10 mouse cellular contexts compared by ENCODE assay signal in genomic region chr1:99772614-99773013, GRCm38 (mm10). TPM values are rescaled to one million over a fixed set of nuclear protein-coding genes. Genes with fewer than 3 reads are reported as not detected.
DNase-seq lines count a peak whose midpoint lies in the region; ATAC-seq and TF ChIP-seq lines count a peak whose summit lies in the region.
"Had no signal": no experiment of that assay in that cellular context is flagged by ENCODE, and none has a peak within 500 bp of the region (broad histone marks: within the 10 kb centered on the region; RNA-seq: fewer than 3 reads in every experiment).

Gene Cntnap5b (plus strand): TSS chr1:99772765.

- no peak for ATAC-seq in heart, embryonic 12.5 days (ENCODE audit: insufficient number of reproducible peaks, low FRiP score)
- no peak for ATAC-seq in erythroid progenitor cell, adult 5-6 weeks (replicated peaks; ENCODE audit: low FRiP score, poor library complexity, severe bottlenecking)
- ATAC-seq in liver, postnatal 0 days, result no peak

- intact Hi-C loops in left cerebral cortex, postnatal 4 days (cut with DNase I), result no loop called here

- no peaks in the 10 kb centered on the region for H3K9me3 ChIP-seq in heart, embryonic 12.5 days (replicated peaks)
- no peaks in the 10 kb centered on the region for H3K9me3 ChIP-seq in hindbrain, embryonic 10.5 days
- no peaks in the 10 kb centered on the region for H3K9me3 ChIP-seq in liver, postnatal 0 days (ENCODE audit: low read length)

- no peak for TF ChIP-seq CTCF in cortical plate, adult 2 months (IDR thresholded peaks at IDR 0.05; ENCODE audit: extremely low read depth, insufficient read depth, low read length)
- no peak for TF ChIP-seq CTCF in liver, postnatal 0 days (IDR thresholded peaks at IDR 0.05; ENCODE audit: low read depth)

- no peak for TF ChIP-seq POLR2A in cortical plate, adult 2 months (IDR thresholded peaks at IDR 0.05; ENCODE audit: extremely low read depth, insufficient read depth, low read length)

- no peak within 1 kb of the TSS for H3K27ac ChIP-seq in heart, embryonic 12.5 days (ENCODE audit: poor library complexity, severe bottlenecking)
- no peak within 1 kb of the TSS; the same call in 1 of the 2 replicates for H3K27ac ChIP-seq in cortical plate, adult 2 months (ENCODE audit: insufficient read depth, low read length)
- H3K27ac ChIP-seq in hindbrain, embryonic 10.5 days, result no peak within 1 kb of the TSS
- H3K27ac ChIP-seq in liver, postnatal 0 days (ENCODE audit: low read depth), result no peak within 1 kb of the TSS
- H3K27ac ChIP-seq: macrophage had no signal

- H3K9ac ChIP-seq in heart, embryonic 12.5 days, result no peak within 1 kb of the TSS
- no peak within 1 kb of the TSS for H3K9ac ChIP-seq in liver, postnatal 0 days (replicated peaks)

- H3K4me1 ChIP-seq in heart, embryonic 12.5 days (replicated peaks), result no peaks in the 10 kb centered on the region
- H3K4me1 ChIP-seq in cortical plate, adult 2 months (ENCODE audit: control insufficient read depth, insufficient read depth, low read length), result peaks cover 2% of the 10 kb centered on the region; the same call in 1 of the 2 replicates
- H3K4me1 ChIP-seq in hindbrain, embryonic 10.5 days (replicated peaks), result no peaks in the 10 kb centered on the region
- no peaks in the 10 kb centered on the region for H3K4me1 ChIP-seq in liver, postnatal 0 days (ENCODE audit: insufficient read depth)

- DNase-seq in heart, adult 18-20 months, result no peak
- no peak for DNase-seq in hindbrain, embryonic 10.5 days (ENCODE audit: low spot score)
- DNase-seq in left cerebral cortex, postnatal 4 days, result no peak
- no peak for DNase-seq in liver, postnatal 0 days
- no peak for DNase-seq in urinary bladder, postnatal 14 days (ENCODE audit: low spot score)

- 36% methylated on average over 7 of the region's 7 CpGs for WGBS in heart, embryonic 12.5 days
- WGBS in hindbrain, embryonic 10.5 days, result 31% methylated on average over 7 of the region's 7 CpGs
- 29% methylated on average over 7 of the region's 7 CpGs for WGBS in liver, postnatal 0 days (ENCODE audit: insufficient replicate concordance)

- no peak for TF ChIP-seq EP300 in liver, postnatal 0 days (IDR thresholded peaks at IDR 0.05; ENCODE audit: low read depth)

- H3K27me3 ChIP-seq in heart, embryonic 12.5 days (replicated peaks), result no peaks in the 10 kb centered on the region; the same call in 1 of the 2 replicates
- no peaks in the 10 kb centered on the region for H3K27me3 ChIP-seq in hindbrain, embryonic 10.5 days (ENCODE audit: insufficient read depth, poor library complexity, severe bottlenecking)
- no peaks in the 10 kb centered on the region for H3K27me3 ChIP-seq in liver, postnatal 0 days (ENCODE audit: insufficient read depth, low read length)

- H3K4me3 ChIP-seq in heart, embryonic 12.5 days, result 0 out of 2 replicates have a peak within 1 kb of the TSS, but pooled peaks have one; percentile 15
- peak within 1 kb of the TSS; percentile 51 for H3K4me3 ChIP-seq in cortical plate, adult 2 months (ENCODE audit: insufficient read depth, low read length)
- H3K4me3 ChIP-seq in hindbrain, embryonic 10.5 days, result peak within 1 kb of the TSS; percentile 42
- H3K4me3 ChIP-seq in liver, postnatal 0 days (ENCODE audit: low read depth, low read length), result no peak within 1 kb of the TSS

- peak within 1 kb of the TSS; percentile 58 for H3K4me2 ChIP-seq in heart, embryonic 12.5 days
- no peak within 1 kb of the TSS for H3K4me2 ChIP-seq in liver, postnatal 0 days (ENCODE audit: low read depth, low read length)

- H3K36me3 ChIP-seq in heart, embryonic 12.5 days, result no peaks in the 10 kb centered on the region
- H3K36me3 ChIP-seq in hindbrain, embryonic 10.5 days, result no peaks in the 10 kb centered on the region
- no peaks in the 10 kb centered on the region for H3K36me3 ChIP-seq in liver, postnatal 0 days (replicated peaks; ENCODE audit: insufficient read depth, low read length)

RNA-seq across cellular contexts. Expression of gene Cntnap5b, which starts in this region (rescaled TPM):
- not detected in 2 replicates for polyA plus RNA-seq in heart, embryonic 12.5 days (2016; fragmentation: Nextera tagmentation; extraction: Ambion mirVana)
- under 1 TPM; 0.33 to 0.50 TPM for total RNA-seq in heart, adult 18-20 months (2021)
- 3.2 and 4.0 TPM in 2 replicates for polyA plus RNA-seq in cortical plate, adult 2 months (2012; rRNA removed)
- 0.09 TPM in 1 of 2 replicates, not detected in the other for polyA plus RNA-seq in hindbrain, embryonic 10.5 days (2016; fragmentation: Nextera tagmentation; extraction: Ambion mirVana)
- 10 to 100 TPM; 15.0 to 17.9 TPM for total RNA-seq in left cerebral cortex, postnatal 4 days (2021)
- total RNA-seq in erythroid progenitor cell, adult 5-6 weeks (2015; ENCODE audit: low replicate concordance), result not detected in 2 replicates
- total RNA-seq in erythroid progenitor cell, adult 5-6 weeks (2017; ENCODE audit: low replicate concordance), result not detected in 2 replicates
- polyA plus RNA-seq in liver, postnatal 0 days (2015; fragmentation: Nextera tagmentation; extraction: Ambion mirVana), result not detected in 2 replicates
- polyA plus RNA-seq: C2C12, macrophage had no signal

Comparison
In these comparisons a context has a peak if more than half of its experiments do, and no peak if none do; other contexts are left out.
1. RNA of gene Cntnap5b (total RNA-seq): 15.0 to 17.9 TPM in left cerebral cortex, postnatal 4 days; 0.33 to 0.50 TPM in heart, adult 18-20 months and not detected in erythroid progenitor cell, adult 5-6 weeks; every median in the first group is over 10 times any median in the second.